Mouse (Mus musculus) lung, embryonic 15.5 days (tissue): ENCODE results near the gene Sh3bp4. TPM values are rescaled to one million over a fixed set of nuclear protein-coding genes. Genes with fewer than 3 reads are reported as not detected.
A peak's percentile ranks its signal among the peaks of the same experiment; 100 is the strongest.

Experiments used
- ATAC-seq: fragments of 200-750 bp; cut with Nextera tagmentation; 2 replicates; pipeline ENCODE4 v1.8.0; 2017; ENCODE audit warnings: moderate number of reproducible peaks, borderline replicate concordance; ENCODE audit not compliant: low FRiP score, low TSS enrichment; ENCODE audit errors: extremely low read depth
- H3K27ac ChIP-seq: fragments of 300-500 bp; sonication (generic); 2 replicates; pipeline ENCODE4 v1.5.1; 2015; ENCODE audit warnings: moderate library complexity, mild to moderate bottlenecking, inconsistent platforms
- H3K27me3 ChIP-seq: fragments of 300-500 bp; sonication (generic); 2 replicates; pipeline ENCODE4 v1.6.1; 2015; ENCODE audit warnings: inconsistent platforms
- H3K36me3 ChIP-seq: fragments of 300-500 bp; sonication (generic); 2 replicates; pipeline ENCODE4 v1.6.1; 2015; ENCODE audit warnings: inconsistent platforms
- H3K4me1 ChIP-seq: fragments of 300-500 bp; sonication (generic); 2 replicates; pipeline ENCODE4 v1.6.1; 2015; ENCODE audit warnings: inconsistent platforms
- H3K4me2 ChIP-seq: fragments of 300-500 bp; sonication (generic); 2 replicates; pipeline ENCODE4 v1.6.1; 2015; ENCODE audit warnings: inconsistent platforms, mild to moderate bottlenecking, moderate library complexity
- H3K4me3 ChIP-seq: fragments of 300-500 bp; sonication (generic); 2 replicates; pipeline ENCODE4 v1.5.1; 2015; ENCODE audit warnings: mild to moderate bottlenecking, inconsistent platforms
- H3K9ac ChIP-seq: fragments of 300-500 bp; sonication (generic); 2 replicates; pipeline ENCODE4 v1.6.1; 2015; ENCODE audit warnings: inconsistent platforms
- H3K9me3 ChIP-seq: fragments of 300-500 bp; sonication (generic); 2 replicates; pipeline ENCODE4 v1.6.1; 2016; ENCODE audit warnings: inconsistent platforms
- WGBS: fragments of 180-500 bp; shearing (Covaris S2); methylation state at CpG from one replicate; pipeline ENCODE4 v1.1.7; 2015; 5-methylcytosine and 5-hydroxymethylcytosine counted together
- polyA plus RNA-seq: library from polyadenylated mRNA; unstranded; fragments of >200 nt; fragmentation: Nextera tagmentation; extraction: Ambion mirVana; gene quantifications from 2 replicates; pipeline ENCODE4 v1.2.1, GENCODE M21; 2015

The Sh3bp4 gene
- polyA plus RNA-seq, 1 experiment from 2014 or later, result 27.1 TPM

- ATAC-seq, result no peak
- no peak overlapping the region for H3K9ac ChIP-seq
- no peak overlapping the region for H3K4me2 ChIP-seq
Measured at GRCm38 (mm10) chr1:89117062-89117461, 46.8 kb downstream of the Sh3bp4 start.

GRCm38 (mm10) chr1:89118076-89118475 is 47.9 kb downstream of the Sh3bp4 start:
- no peak overlapping the region for H3K9ac ChIP-seq

More at GRCm38 (mm10) chr1:89117062-89117461, 46.8 kb downstream of the Sh3bp4 start:
- WGBS, result 77% methylated on average over 5 of the region's 5 CpGs
- H3K27me3 ChIP-seq, result no peaks in the 10 kb centered on the region
- 0 out of 2 replicates have a peak overlapping the region, but pooled peaks have one; percentile 9 for H3K27ac ChIP-seq
- H3K9me3 ChIP-seq, result no peaks in the 10 kb centered on the region
- H3K36me3 ChIP-seq, result no peaks in the 10 kb centered on the region
- peaks cover 51% of the 10 kb centered on the region for H3K4me1 ChIP-seq
- no peak overlapping the region for H3K4me3 ChIP-seq

GRCm38 (mm10) chr1:89118836-89119235 is 48.6 kb downstream of the Sh3bp4 start:
- Histone ChIP-seq H3K4me2 (no peak overlapping the region), H3K27ac (no peak overlapping the region), H3K9ac (no peak overlapping the region), H3K9me3 (no peaks in the 10 kb centered on the region), H3K4me1 (peaks cover 69% of the 10 kb centered on the region), H3K36me3 (no peaks in the 10 kb centered on the region), H3K4me3 (no peak overlapping the region), H3K27me3 (no peaks in the 10 kb centered on the region)
- WGBS, result 68% methylated on average over 5 of the region's 5 CpGs
- ATAC-seq, result no peak

More at GRCm38 (mm10) chr1:89118076-89118475, 47.9 kb downstream of the Sh3bp4 start:
- 70% methylated on average over 3 of the region's 3 CpGs for WGBS
- Histone ChIP-seq H3K4me2 (no peak overlapping the region), H3K9me3 (no peaks in the 10 kb centered on the region), H3K27me3 (no peaks in the 10 kb centered on the region), H3K27ac (0 out of 2 replicates have a peak overlapping the region, but pooled peaks have one; percentile 37), H3K4me3 (no peak overlapping the region), H3K36me3 (no peaks in the 10 kb centered on the region), H3K4me1 (peaks cover 62% of the 10 kb centered on the region)
- ATAC-seq, result no peak

GRCm38 (mm10) chr1:89120290-89120689 is 50.1 kb downstream of the Sh3bp4 start:
- no peak overlapping the region for H3K9ac ChIP-seq
- H3K4me3 ChIP-seq, result no peak overlapping the region
- H3K9me3 ChIP-seq, result no peaks in the 10 kb centered on the region
- no peak overlapping the region for H3K4me2 ChIP-seq
- 26% methylated on average over 4 of the region's 4 CpGs for WGBS
- no peak for ATAC-seq
- peaks cover 82% of the 10 kb centered on the region for H3K4me1 ChIP-seq
- no peaks in the 10 kb centered on the region for H3K36me3 ChIP-seq
- peak overlapping the region; percentile 7; the same call in 1 of the 2 replicates for H3K27ac ChIP-seq
- no peaks in the 10 kb centered on the region for H3K27me3 ChIP-seq

- ATAC-seq, result no peak
- H3K27ac ChIP-seq, result peak overlapping the region; percentile 84
Measured at GRCm38 (mm10) chr1:89121466-89121865, 51.3 kb downstream of the Sh3bp4 start.

GRCm38 (mm10) chr1:89122376-89122775 is 52.2 kb downstream of the Sh3bp4 start:
- Histone ChIP-seq H3K27me3 (no peaks in the 10 kb centered on the region), H3K27ac (peak overlapping the region; percentile 84), H3K4me1 (peaks cover 74% of the 10 kb centered on the region), H3K9me3 (no peaks in the 10 kb centered on the region), H3K4me3 (no peak overlapping the region), H3K9ac (no peak overlapping the region), H3K4me2 (no peak overlapping the region), H3K36me3 (0 out of 2 replicates have a peak, but pooled peaks cover 3% of the 10 kb centered on the region)
- no peak for ATAC-seq
- WGBS, result 54% methylated on average over 5 of the region's 5 CpGs

More at GRCm38 (mm10) chr1:89121466-89121865, 51.3 kb downstream of the Sh3bp4 start:
- Histone ChIP-seq H3K4me1 (peaks cover 82% of the 10 kb centered on the region), H3K9ac (no peak overlapping the region), H3K36me3 (no peaks in the 10 kb centered on the region), H3K27me3 (no peaks in the 10 kb centered on the region), H3K4me3 (no peak overlapping the region), H3K9me3 (no peaks in the 10 kb centered on the region), H3K4me2 (peak overlapping the region; percentile 8; the same call in 1 of the 2 replicates)
- WGBS, result 26% methylated on average over 8 of the region's 8 CpGs

DNA sequence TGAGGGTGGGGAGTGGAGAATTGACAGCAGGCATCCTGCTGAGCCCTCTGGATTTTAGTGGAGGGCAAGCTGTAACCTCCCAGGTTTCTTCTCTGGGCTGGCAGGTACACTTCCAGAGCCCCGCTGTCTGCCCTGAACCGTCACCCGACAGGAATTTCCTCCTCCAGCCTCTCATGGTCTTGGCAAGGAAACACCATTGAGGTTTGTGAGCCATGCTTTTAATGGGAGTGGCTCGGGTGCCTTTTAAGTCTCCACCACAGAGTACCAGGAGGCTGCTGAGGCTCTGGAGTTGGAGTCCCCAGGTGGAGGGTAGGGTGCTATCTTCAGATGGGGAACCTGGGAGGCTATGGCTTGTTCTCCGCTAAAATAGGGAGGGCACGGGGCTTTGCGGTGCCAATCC is 53.9 kb downstream of the Sh3bp4 start:
- H3K9ac ChIP-seq, result no peak overlapping the region
- peaks cover 60% of the 10 kb centered on the region for H3K4me1 ChIP-seq
- H3K27me3 ChIP-seq, result no peaks in the 10 kb centered on the region
- 0 out of 2 replicates have a peak, but pooled peaks cover 3% of the 10 kb centered on the region for H3K36me3 ChIP-seq
- 61% methylated on average over 7 of the region's 7 CpGs for WGBS
- H3K4me2 ChIP-seq, result no peak overlapping the region
- no peaks in the 10 kb centered on the region for H3K9me3 ChIP-seq
- ATAC-seq, result no peak
- peak overlapping the region; percentile 42 for H3K27ac ChIP-seq
- H3K4me3 ChIP-seq, result no peak overlapping the region

- peaks cover 42% of the 10 kb centered on the region for H3K4me1 ChIP-seq
- H3K9ac ChIP-seq, result no peak overlapping the region
- H3K27ac ChIP-seq, result no peak overlapping the region
- ATAC-seq, result no peak
- no peak overlapping the region for H3K4me3 ChIP-seq
- H3K36me3 ChIP-seq, result 0 out of 2 replicates have a peak, but pooled peaks cover 3% of the 10 kb centered on the region
- H3K4me2 ChIP-seq, result no peak overlapping the region
- H3K9me3 ChIP-seq, result no peaks in the 10 kb centered on the region
- no peaks in the 10 kb centered on the region for H3K27me3 ChIP-seq
- 97% methylated on average over 3 of the region's 3 CpGs for WGBS
Measured at GRCm38 (mm10) chr1:89127163-89127562, 56.9 kb downstream of the Sh3bp4 start.

- Histone ChIP-seq H3K9ac (no peak overlapping the region), H3K4me3 (no peak overlapping the region), H3K36me3 (0 out of 2 replicates have a peak, but pooled peaks cover 3% of the 10 kb centered on the region), H3K9me3 (no peaks in the 10 kb centered on the region), H3K4me2 (no peak overlapping the region), H3K4me1 (peaks cover 22% of the 10 kb centered on the region), H3K27me3 (no peaks in the 10 kb centered on the region), H3K27ac (no peak overlapping the region)
- WGBS, result 69% methylated on average over 6 of the region's 6 CpGs
- ATAC-seq, result no peak; the same call in 1 of the 2 replicates
Measured at GRCm38 (mm10) chr1:89130429-89130828, 60.2 kb downstream of the Sh3bp4 start.

- Histone ChIP-seq H3K9ac (no peak overlapping the region), H3K4me2 (no peak overlapping the region), H3K9me3 (no peaks in the 10 kb centered on the region), H3K27me3 (no peaks in the 10 kb centered on the region), H3K27ac (no peak overlapping the region), H3K4me1 (peaks cover 29% of the 10 kb centered on the region), H3K4me3 (no peak overlapping the region), H3K36me3 (0 out of 2 replicates have a peak, but pooled peaks cover 3% of the 10 kb centered on the region)
- no peak for ATAC-seq
- 66% methylated on average over 14 of the region's 14 CpGs for WGBS
Measured at GRCm38 (mm10) chr1:89131018-89131540, 60.9 kb downstream of the Sh3bp4 start.

GRCm38 (mm10) chr1:89131707-89132106 is 61.5 kb downstream of the Sh3bp4 start:
- Histone ChIP-seq H3K4me2 (no peak overlapping the region), H3K4me3 (no peak overlapping the region), H3K9me3 (no peaks in the 10 kb centered on the region), H3K9ac (no peak overlapping the region), H3K36me3 (0 out of 2 replicates have a peak, but pooled peaks cover 3% of the 10 kb centered on the region), H3K27me3 (no peaks in the 10 kb centered on the region), H3K4me1 (peaks cover 35% of the 10 kb centered on the region), H3K27ac (no peak overlapping the region)
- WGBS, result 74% methylated on average over 8 of the region's 8 CpGs
- ATAC-seq, result no peak

GRCm38 (mm10) chr1:89133266-89133665 is 63.1 kb downstream of the Sh3bp4 start:
- Histone ChIP-seq H3K27me3 (no peaks in the 10 kb centered on the region), H3K4me2 (no peak overlapping the region), H3K4me1 (peaks cover 49% of the 10 kb centered on the region), H3K27ac (no peak overlapping the region), H3K9ac (no peak overlapping the region), H3K36me3 (no peaks in the 10 kb centered on the region), H3K4me3 (no peak overlapping the region), H3K9me3 (no peaks in the 10 kb centered on the region)
- ATAC-seq, result no peak
- 51% methylated on average over 4 of the region's 4 CpGs for WGBS
